Mouse (Mus musculus) adipocyte (in vitro differentiated cells): ENCODE results near the gene Stoml3.

Experiments
- DNase-seq: peaks from one replicate; pipeline ENCODE4 v3.0.0-alpha.2; 2016; ENCODE audit warnings: low spot score

Gene Stoml3

DNA sequence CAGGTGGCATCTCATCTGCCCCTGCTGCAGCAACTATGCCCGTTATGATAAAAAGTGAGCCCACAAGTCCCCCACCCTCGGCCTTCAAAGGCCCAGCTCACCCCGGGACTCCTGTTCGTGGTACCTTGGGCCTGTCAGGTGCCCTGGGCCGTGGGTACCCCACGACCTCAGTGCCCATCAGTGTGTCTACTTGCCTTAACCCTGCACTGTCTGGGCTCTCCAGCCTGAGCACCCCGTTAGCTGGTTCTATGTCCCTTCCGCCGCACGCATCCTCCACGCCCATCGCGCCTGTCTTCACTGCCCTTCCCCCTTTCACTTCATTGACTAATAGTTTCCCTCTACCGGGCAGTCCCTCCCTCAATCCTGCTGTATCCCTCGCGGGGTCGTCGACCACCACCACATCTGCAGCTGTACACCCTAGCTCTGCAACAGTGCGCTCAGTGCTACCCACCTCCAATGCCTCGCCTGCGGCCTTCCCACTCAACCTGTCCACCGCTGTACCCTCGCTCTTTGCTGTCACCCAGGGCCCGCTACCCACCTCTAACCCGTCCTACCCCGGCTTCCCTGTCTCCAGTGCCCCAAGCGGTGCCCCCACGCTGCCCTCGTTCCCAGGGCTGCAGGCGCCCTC is 9.9 kb upstream of the Stoml3 start:
- no peak for DNase-seq

DNA sequence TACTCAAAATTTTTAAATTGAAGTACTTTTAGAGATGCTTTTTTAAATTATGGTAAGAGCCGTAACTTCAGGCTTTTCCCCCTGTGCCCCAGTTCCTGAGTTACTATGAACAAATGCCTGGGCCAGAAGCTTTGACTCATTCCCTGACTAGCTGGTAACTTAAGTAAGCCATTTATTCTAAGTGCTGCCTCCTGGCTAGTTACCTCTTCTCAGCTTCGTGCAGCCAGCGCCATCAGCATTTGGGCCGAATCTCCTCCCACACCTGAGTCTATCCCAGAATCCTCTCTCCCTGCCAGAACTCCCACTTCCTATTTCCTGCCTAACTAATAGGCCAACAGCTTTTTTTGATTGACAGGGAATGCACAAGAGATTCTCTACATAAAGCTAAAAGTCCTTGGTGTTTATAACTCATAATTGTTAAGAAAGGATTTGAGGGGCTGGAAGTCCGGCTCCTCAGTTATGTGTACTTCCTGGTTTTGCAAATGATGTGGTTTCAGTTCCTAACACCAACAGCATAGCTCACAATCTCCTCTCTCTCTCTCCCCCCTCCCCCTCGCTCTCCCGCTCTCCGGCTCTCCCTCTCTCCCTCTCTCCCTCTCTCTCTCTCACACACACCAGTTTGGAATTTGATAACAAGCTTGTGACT is 4.9 kb upstream of the Stoml3 start:
- DNase-seq = no peak

DNA sequence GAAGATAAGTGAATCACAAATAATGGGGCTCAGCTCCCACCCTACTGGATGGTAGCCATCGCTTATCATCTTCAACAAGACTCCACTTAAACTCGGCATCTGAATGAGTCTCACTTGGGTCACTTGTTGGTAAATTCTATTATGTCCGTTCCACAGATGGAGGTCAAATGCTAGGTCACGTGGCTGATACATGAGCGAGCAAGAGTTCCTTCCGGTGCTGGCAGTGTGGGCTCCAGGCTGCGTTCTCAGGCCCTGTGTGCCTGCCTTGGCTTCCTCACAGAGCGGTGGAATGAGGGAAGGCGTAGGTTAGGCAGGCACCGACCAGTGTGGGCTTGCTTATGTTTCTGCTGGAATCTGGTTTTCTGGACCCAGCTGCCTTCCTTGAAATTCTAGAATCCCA is 1.9 kb upstream of the Stoml3 start:
- no peak for DNase-seq

DNA sequence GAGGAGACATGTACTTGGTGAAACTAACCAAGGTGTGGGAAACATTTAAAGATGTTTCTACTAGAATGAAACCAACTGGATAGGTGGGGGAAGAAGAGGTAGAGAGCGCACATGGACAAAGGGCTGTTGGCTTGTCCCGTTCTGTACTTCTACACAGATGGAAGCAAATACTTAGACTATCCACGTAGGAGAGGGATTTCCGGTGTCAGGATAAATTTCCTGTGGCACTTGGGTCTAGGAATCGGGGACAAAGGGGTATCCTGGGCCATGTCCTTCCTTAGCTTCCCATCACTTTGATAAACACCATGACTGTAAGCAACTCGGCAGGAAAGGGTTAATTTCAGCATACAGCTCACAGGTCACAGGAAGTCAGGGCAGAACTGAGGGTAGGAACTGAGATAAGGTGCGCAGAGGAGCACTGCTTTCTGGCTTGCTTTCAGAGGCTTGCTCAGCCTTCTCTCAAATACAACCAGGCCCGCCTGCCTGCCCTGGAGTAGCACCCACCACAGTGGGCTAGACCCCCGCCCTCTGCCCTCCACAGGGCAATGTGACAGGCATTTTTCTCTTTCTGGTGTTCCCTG is 1.4 kb upstream of the Stoml3 start:
- no peak for DNase-seq

DNA sequence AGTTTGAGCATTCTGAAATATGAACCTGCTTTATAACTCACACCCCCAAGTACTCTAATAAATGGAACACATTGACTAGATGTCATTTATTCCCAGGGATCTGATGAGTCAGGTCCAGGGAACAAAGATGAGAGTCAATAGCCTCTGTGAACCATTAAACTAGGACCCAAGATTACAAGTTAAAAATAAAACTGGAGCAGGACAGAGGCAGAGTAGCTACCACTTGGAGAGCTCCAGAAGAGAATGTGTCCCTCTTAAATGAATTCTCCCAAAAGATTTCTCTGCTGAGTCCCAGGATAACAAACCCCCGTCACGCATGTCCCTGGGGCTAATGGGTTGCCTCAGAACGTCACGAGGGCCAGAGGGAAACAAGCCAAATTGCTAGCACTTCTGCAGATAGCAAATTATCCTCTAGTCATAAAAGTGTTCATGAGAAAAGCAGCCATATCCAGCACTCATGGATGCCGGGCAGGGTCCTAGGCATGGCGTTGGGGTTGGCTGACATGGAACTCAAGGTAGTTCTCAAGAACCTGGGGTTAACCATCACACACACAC is 10.0 kb downstream of the Stoml3 start:
- no peak for DNase-seq

DNA sequence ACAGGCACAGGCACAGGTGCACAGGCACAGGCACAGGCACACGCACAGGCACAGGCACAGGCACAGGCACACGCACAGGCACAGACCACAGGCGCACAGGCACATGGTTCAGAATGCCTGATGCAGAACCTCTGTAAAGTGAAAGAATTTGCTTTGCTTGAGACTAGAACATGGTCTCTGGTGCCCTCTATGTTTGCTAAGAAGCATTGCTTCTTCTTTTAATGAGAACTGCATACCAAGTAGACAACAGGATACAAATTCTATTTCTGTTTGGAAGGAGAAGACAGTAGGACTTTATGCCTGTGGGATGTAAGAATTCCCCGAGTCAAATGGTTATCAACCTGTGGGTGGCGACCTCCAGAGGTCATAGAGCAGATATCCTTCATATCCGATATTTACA is 14.0 kb downstream of the Stoml3 start:
- peak; percentile 16 for DNase-seq

DNA sequence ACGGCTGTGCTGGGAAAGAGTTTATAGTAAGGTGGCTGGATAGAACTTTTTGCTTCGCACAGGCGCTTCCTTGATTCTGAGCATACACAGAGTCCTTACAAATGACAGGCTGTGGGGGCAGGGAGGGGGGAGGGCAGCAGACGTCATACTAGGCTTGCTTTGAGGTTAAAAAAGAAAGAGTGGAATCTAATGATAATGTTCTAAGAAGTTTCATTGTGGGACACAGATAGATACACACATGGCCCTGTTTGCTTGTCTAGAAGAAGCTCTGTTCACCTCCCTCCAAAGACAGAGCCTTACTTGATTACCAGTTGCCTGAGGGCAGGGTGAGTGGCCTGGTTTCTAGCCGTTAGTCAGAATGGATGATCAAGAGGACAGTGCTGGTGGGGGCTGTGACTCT is 24.6 kb downstream of the Stoml3 start:
- no peak for DNase-seq

DNA sequence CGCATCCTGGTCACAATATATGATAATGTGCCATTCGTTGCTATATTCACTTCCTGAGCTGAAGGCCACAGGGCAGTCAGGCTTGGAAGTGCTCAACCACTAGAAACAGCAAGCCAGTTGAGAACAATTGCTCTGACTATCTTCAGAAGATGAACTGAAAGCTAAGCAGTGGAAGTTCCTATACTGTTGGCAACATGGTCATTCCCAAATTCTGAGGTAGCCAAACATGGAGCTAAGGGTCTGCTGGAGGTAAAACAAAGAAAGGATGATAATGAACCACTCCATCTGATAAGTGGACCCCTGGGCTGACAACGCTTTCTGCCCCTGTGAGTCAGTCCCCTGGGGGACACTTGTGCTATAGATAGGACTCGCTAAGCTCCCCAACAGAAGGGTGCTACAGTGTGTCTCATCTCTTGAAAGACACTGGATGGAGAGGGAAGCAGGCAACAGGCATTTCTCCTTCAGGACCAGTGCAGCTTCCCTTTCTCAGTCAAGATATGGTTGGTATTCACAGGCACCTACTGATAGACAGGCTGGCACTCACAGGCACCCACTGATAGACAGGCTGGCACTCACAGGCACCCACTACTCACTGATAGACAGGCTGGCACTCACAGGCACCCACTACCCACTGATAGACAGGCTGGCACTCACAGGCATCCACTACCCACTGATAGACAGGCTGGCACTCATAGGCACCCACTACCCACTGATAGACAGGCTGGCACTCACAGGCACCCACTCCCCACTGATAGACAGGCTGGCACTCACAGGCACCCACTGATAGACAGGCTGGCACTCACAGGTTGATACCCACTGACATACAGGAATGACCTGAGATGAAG is 26.0 kb downstream of the Stoml3 start:
- no peak for DNase-seq

DNA sequence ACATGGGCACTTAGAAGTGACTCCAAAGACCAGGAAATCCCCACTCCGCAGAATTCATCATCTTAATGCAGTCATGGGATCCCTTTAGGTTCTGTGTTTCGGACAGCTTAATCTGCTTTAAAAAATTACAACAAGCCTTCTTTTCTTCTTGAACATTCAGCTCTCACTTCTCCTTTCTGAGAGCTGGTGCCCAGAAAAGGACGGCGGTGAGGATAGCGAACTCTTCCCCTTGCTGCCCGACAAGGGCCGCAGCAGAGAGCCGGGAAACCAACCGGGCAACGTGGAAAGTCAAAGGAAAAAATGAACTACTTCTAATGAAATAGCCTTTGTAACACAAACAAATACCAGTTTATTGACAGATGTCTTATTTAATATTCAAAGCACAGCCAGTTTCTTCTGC is 34.3 kb downstream of the Stoml3 start:
- no peak for DNase-seq

DNA sequence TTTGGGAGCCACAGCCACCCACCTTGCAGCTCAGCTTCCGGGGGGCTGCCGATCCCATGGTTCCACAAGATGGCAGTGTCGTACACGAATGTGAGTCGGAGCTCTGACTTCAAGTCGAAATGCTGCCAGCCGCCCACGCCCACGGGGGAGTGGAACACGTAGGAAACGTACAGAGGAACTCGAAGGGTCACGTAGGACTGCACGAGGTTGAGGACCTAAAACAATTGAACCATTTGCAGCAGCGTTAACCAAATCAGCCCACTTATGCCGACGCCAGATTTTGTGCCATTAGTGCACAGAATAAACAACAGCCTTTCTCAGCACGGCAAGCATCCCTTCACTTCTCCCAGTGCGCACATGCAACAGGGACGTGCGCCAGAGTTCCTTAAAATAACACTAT is 37.3 kb downstream of the Stoml3 start:
- no peak for DNase-seq

DNA sequence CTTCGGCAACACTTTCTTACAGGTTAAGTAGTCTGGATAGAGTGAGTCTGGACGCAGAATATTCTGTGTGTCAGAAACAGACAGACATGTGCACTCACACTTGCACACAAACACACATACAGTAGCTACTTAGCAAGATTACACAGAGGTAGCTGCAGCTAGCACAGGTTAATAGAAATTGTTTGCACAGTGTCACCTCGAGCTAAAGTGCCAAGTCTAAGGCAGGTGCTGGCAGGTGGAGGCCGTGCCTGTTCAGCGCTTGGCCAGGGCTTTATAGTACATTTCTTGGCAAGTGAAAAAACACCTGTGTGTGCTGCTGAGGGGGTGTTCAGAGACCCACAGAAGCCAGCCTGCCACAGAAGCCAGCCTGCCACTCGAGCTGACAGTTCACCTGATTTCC is 41.9 kb downstream of the Stoml3 start:
- DNase-seq = no peak

DNA sequence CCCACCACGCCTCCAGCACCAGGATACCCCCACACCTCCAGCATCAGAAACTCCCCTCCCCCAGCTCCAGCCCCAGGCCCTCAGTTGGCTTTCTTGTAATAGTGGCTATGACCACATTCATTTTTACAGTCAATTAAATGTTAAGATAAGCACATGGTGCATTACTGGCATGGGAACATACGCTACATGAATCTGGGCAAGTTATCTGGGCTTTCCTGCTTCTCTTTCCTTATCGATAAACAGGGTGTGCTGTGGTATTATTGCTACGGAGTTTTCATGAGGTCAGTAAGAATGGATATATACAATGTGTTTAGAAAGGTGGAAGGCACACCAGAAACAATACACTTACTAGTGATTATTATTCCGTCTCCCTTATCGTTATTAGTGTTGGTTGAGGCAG is 43.6 kb downstream of the Stoml3 start:
- no peak for DNase-seq

DNA sequence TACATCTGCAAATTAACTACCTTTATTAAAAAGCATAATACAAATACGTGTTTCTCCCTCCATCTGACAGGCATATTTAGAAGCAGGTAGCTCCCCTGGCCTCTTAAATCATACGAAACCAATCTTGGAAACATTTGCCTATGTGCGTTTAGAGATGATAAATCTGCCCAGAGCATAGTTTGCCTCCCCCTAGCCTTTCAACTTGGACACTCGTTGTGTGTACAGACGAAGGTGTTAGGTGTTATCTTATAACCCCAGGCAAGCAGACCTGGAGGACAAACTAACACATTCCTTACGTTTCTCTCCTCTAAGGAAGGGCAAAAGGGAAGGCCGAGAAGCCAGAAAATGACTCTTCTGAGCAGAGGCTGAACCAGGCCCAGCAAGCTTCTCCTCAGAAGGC is 64.2 kb downstream of the Stoml3 start:
- no peak for DNase-seq

DNA sequence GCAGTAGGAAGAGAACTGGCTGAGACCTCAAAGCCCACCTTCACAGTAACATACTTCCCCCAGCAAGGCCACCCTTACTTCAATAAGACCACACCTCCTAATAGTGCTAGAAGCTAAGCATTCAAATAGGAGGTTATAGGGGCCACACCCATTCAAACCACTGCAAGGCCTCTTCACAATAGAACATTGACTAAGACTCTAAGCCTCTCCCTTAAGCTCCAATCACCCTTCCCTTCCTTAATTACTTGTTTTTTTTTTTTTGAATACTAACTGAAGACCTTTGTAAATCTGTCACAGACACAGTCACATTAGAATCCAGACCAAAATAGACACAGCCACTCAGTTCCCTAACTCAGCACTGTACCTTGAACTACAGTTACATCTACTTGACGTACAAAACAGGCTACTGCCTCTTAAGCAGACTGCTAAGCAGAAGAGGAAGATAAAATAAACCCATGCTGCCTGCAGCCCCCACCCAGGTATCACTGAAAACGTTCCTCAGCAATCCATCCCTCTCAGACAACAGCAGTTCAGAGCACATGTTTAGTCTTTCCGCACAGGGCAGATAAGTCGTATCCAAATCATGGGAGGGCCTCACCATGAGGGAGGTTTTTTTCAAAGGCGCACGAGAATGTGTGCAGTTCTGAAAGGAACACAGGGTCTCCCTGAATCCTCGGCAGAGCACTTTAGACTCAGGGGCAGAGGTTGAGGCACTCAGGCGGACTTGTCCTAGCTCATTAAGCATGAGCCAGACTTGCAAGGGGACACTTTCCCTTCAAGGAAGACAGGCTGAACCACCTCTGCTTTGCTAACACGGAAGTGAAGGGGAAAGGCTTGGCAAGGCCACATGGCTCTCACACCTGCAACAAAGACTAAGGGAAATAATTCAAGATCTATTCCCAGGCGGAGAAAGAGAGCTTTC is 66.8 kb downstream of the Stoml3 start:
- DNase-seq = no peak

DNA sequence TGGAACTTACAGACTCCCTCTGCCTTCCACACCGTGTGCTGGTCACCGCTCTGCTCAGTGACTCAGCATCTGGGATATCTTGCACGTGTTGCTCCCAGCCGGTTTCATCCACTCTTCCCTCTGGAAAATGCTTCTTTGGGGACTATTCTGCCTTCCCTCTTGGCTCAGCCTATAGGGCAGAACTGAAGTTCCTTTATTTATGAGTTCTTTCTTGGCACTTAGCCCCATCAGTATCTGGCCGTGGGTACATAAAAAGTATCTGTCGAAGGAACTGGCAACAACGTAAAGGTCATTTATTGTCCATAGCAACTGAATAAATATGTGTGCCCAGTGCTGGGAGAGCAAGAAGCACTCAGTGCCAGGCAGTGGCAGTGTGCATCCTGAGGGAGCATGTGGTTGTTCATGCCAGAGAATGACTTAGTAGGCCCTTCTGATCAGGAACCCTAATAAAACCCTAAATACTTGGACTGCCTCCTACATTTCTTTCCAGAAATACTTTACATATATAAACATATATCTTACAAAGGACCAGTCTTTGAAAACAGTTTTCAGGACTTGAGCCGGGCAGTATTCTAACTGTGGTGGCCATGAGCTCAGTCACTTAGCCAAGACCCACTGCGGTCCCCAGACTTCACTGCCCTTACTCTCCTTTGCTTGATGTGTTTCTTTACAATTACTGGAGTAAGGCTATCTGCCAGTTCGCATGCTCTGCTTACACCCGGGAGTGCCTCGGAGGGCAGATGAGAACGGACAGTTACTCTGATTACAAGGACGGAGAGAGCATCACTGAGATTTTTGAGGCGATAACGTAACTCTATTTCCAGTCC is 69.1 kb downstream of the Stoml3 start:
- DNase-seq = no peak
